Mouse (Mus musculus) stomach, embryonic 14.5 days (tissue): ENCODE results near the gene Eya2. TPM values are rescaled to one million over a fixed set of nuclear protein-coding genes. Genes with fewer than 3 reads are reported as not detected.

Experiments
- ATAC-seq: fragments of 200-750 bp; cut with Nextera tagmentation; 2 replicates; pipeline ENCODE4 v1.8.0; 2017; ENCODE audit warnings: low read depth, moderate TSS enrichment; ENCODE audit not compliant: insufficient number of reproducible peaks, insufficient read depth, low FRiP score
- H3K27ac ChIP-seq: fragments of 300-500 bp; sonication (generic); 2 replicates; pipeline ENCODE4 v1.5.1; 2014; ENCODE audit warnings: mild to moderate bottlenecking, low read length, moderate library complexity, mixed read lengths
- H3K27me3 ChIP-seq: fragments of 300-500 bp; sonication (generic); 2 replicates; pipeline ENCODE4 v1.6.1; 2014; ENCODE audit warnings: low read length, control low read depth, mixed read lengths; ENCODE audit not compliant: control insufficient read depth, insufficient read depth
- H3K36me3 ChIP-seq: fragments of 300-500 bp; sonication (generic); 2 replicates; pipeline ENCODE4 v1.6.1; 2014; ENCODE audit warnings: mild to moderate bottlenecking, control low read depth, low read length, moderate library complexity, mixed read lengths; ENCODE audit not compliant: control insufficient read depth, insufficient read depth
- H3K4me1 ChIP-seq: fragments of 300-500 bp; sonication (generic); 2 replicates; pipeline ENCODE4 v1.6.1; 2014; ENCODE audit warnings: low read length, control low read depth, mixed read lengths; ENCODE audit not compliant: control insufficient read depth, insufficient read depth
- H3K4me2 ChIP-seq: fragments of 300-500 bp; sonication (generic); replicated peaks from 2 replicates; pipeline ENCODE4 v1.6.1; 2014; ENCODE audit warnings: low read depth, low read length, control low read depth
- H3K4me3 ChIP-seq: fragments of 300-500 bp; sonication (generic); 2 replicates; pipeline ENCODE4 v1.5.1; 2014; ENCODE audit warnings: low read depth, low read length, control low read depth
- H3K9ac ChIP-seq: fragments of 300-500 bp; sonication (generic); replicated peaks from 2 replicates; pipeline ENCODE4 v1.6.1; 2014; ENCODE audit warnings: low read depth, mild to moderate bottlenecking, control low read depth, low read length, moderate library complexity, mixed read lengths
- H3K9me3 ChIP-seq: fragments of 300-500 bp; sonication (generic); 2 replicates; pipeline ENCODE4 v1.6.1; 2016; ENCODE audit warnings: low read depth, low read length, control low read depth; ENCODE audit not compliant: control insufficient read depth
- WGBS: fragments of 180-500 bp; shearing (Covaris S2); extraction: QIAGEN DNeasy Blood & Tissue Kit; methylation state at CpG from one replicate; pipeline ENCODE4 v1.1.7; 2014; 5-methylcytosine and 5-hydroxymethylcytosine counted together
- polyA plus RNA-seq: library from polyadenylated mRNA; unstranded; fragments of >200 nt; fragmentation: Nextera tagmentation; extraction: Ambion mirVana; gene quantifications from 2 replicates; pipeline ENCODE4 v1.2.1, GENCODE M21; 2014

Eya2 gene
- polyA plus RNA-seq, 1 experiment from 2014 or later: 15.4 TPM

DNA sequence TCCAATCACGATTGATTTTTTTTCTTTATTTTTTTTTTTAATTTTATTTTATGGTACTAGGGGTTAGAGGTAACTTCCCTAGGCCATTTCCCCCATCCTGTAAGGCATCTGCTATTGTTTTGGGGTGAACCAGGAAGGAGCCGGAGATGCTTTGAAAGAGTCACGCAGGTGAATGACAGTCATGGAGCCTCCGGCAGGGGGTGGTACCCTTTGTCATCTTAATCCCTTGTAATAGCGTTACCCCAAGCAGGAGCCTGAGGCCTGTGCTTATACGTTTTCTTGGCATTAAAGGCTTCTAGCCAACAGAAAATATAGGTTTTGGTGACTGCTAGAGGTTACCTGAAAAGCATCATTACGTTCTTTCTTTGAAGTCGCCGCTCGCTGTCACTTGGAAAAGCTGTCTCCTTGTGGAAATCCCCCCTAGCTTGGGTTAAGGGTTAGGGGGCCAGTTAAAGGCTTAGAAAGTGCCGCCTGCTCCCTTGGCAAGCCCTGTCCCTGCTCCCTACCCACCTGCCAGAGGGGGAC, 146.8 kb downstream of the Eya2 start:
- Histone ChIP-seq H3K9me3 (no peaks in the 10 kb centered on the region), H3K27ac (no peak overlapping the region), H3K9ac (no peak overlapping the region), H3K4me3 (no peak overlapping the region), H3K4me1 (peaks cover 11% of the 10 kb centered on the region; the same call in 1 of the 2 replicates), H3K36me3 (no peaks in the 10 kb centered on the region), H3K4me2 (no peak overlapping the region), H3K27me3 (0 out of 2 replicates have a peak, but pooled peaks cover 2% of the 10 kb centered on the region)
- WGBS: 17% methylated on average over 11 of the region's 11 CpGs
- no peak for ATAC-seq

GRCm38 (mm10) chr2:165742210-165742786, 147.5 kb downstream of the Eya2 start:
- no peak overlapping the region for H3K4me3 ChIP-seq
- 0 out of 2 replicates have a peak, but pooled peaks cover 2% of the 10 kb centered on the region for H3K27me3 ChIP-seq
- H3K27ac ChIP-seq: no peak overlapping the region
- H3K36me3 ChIP-seq: no peaks in the 10 kb centered on the region
- no peak for ATAC-seq
- H3K4me1 ChIP-seq: peaks cover 11% of the 10 kb centered on the region; the same call in 1 of the 2 replicates
- no peak overlapping the region for H3K4me2 ChIP-seq
- H3K9ac ChIP-seq: no peak overlapping the region
- no peaks in the 10 kb centered on the region for H3K9me3 ChIP-seq
- 34% methylated on average over 21 of the region's 21 CpGs for WGBS

- H3K36me3 ChIP-seq: no peaks in the 10 kb centered on the region
- peaks cover 15% of the 10 kb centered on the region; the same call in 1 of the 2 replicates for H3K4me1 ChIP-seq
- no peak overlapping the region for H3K27ac ChIP-seq
- H3K27me3 ChIP-seq: 0 out of 2 replicates have a peak, but pooled peaks cover 4% of the 10 kb centered on the region
- no peak overlapping the region for H3K4me2 ChIP-seq
- no peak overlapping the region for H3K4me3 ChIP-seq
- no peak overlapping the region for H3K9ac ChIP-seq
- ATAC-seq: 0 out of 2 replicates have a peak, but pooled peaks have one; percentile 53
- 71% methylated on average over 18 of the region's 18 CpGs for WGBS
- no peaks in the 10 kb centered on the region for H3K9me3 ChIP-seq
Measured at GRCm38 (mm10) chr2:165745306-165746098, 150.7 kb downstream of the Eya2 start.

GRCm38 (mm10) chr2:165747975-165748374, 153.1 kb downstream of the Eya2 start:
- no peaks in the 10 kb centered on the region for H3K9me3 ChIP-seq
- H3K4me2 ChIP-seq: no peak overlapping the region
- H3K27ac ChIP-seq: no peak overlapping the region
- no peak overlapping the region for H3K9ac ChIP-seq
- WGBS: 59% methylated on average over 7 of the region's 7 CpGs
- no peak overlapping the region for H3K4me3 ChIP-seq
- 0 out of 2 replicates have a peak, but pooled peaks cover 4% of the 10 kb centered on the region for H3K4me1 ChIP-seq
- no peaks in the 10 kb centered on the region for H3K36me3 ChIP-seq
- ATAC-seq: no peak
- 0 out of 2 replicates have a peak, but pooled peaks cover 4% of the 10 kb centered on the region for H3K27me3 ChIP-seq

DNA sequence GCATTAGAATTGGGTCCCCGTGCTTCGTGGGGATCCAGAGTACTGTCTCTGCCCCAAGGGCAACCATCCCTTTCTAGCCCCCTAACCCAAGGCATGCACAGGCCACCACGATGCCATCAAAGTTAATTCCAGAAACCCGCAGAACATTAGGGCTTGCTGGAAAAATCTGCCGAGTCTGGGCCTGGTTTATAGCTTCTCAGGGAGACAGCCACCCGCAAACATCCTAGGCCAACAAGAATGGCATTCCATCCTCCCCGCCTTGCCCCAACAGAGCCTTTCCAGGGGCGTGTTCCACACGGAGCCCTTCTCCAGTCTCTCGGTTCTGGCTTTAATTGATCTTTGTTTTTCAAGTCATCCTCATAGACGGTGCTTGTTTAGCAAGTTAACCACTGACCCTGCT, 153.6 kb downstream of the Eya2 start:
- 0 out of 2 replicates have a peak, but pooled peaks cover 4% of the 10 kb centered on the region for H3K4me1 ChIP-seq
- H3K9me3 ChIP-seq: no peaks in the 10 kb centered on the region
- H3K27ac ChIP-seq: no peak overlapping the region
- 0 out of 2 replicates have a peak, but pooled peaks cover 4% of the 10 kb centered on the region for H3K27me3 ChIP-seq
- no peaks in the 10 kb centered on the region for H3K36me3 ChIP-seq
- 15% methylated on average over 11 of the region's 11 CpGs for WGBS
- H3K4me3 ChIP-seq: no peak overlapping the region
- H3K4me2 ChIP-seq: no peak overlapping the region
- H3K9ac ChIP-seq: no peak overlapping the region
- no peak for ATAC-seq

DNA sequence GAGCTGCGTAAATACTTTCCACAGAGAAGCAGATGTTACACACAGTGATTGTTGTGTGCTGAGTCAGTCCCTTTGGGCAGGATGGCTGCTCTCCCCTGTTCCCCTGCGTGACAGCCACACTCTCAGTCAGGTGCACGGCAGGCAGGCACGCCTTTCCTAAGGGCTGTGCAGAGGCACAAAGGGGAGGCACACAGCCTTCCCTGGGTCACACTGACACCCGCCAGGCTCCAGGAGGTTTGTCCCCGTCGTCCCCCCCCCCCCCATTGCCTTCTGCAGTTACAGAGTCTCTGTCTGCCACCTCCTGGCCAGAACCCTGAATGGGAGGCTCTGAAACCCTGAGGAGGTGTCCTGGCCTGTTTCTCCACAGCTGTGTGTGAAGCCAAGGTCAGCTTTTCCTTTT, 156.2 kb downstream of the Eya2 start:
- Histone ChIP-seq H3K4me3 (no peak overlapping the region), H3K4me2 (no peak overlapping the region), H3K4me1 (0 out of 2 replicates have a peak, but pooled peaks cover 4% of the 10 kb centered on the region), H3K9ac (no peak overlapping the region), H3K27ac (no peak overlapping the region), H3K27me3 (0 out of 2 replicates have a peak, but pooled peaks cover 2% of the 10 kb centered on the region), H3K36me3 (no peaks in the 10 kb centered on the region), H3K9me3 (no peaks in the 10 kb centered on the region)
- no peak for ATAC-seq
- WGBS: 45% methylated on average over 7 of the region's 7 CpGs

GRCm38 (mm10) chr2:165752704-165753103, 157.9 kb downstream of the Eya2 start:
- no peak for ATAC-seq
- Histone ChIP-seq H3K9ac (no peak overlapping the region), H3K36me3 (no peaks in the 10 kb centered on the region), H3K4me3 (no peak overlapping the region), H3K4me2 (no peak overlapping the region), H3K9me3 (no peaks in the 10 kb centered on the region), H3K4me1 (0 out of 2 replicates have a peak, but pooled peaks cover 4% of the 10 kb centered on the region), H3K27ac (no peak overlapping the region), H3K27me3 (0 out of 2 replicates have a peak, but pooled peaks cover 2% of the 10 kb centered on the region)
- 76% methylated on average over 4 of the region's 4 CpGs for WGBS

DNA sequence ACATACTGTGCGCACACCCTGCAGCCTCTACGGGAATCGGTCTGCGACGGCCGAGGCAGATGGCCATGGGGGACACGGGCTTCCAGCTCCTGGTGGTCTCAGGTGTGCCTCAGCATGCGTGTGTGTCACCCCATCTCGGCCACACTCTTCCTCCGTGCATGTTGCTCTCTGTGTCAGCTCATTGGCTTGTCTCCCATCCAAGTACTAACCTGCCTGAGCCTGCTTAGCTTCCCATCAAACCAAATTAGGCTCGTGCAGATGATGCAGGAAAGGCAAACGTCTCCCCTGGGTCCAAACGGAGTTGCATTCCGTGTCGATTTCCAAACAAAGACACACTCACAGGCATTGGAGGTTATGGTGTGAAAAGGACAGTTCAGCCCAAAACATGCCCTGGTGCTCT, 163.0 kb downstream of the Eya2 start:
- Histone ChIP-seq H3K4me2 (no peak overlapping the region), H3K9me3 (no peaks in the 10 kb centered on the region), H3K27ac (no peak overlapping the region), H3K4me3 (no peak overlapping the region), H3K4me1 (no peaks in the 10 kb centered on the region), H3K36me3 (no peaks in the 10 kb centered on the region), H3K9ac (no peak overlapping the region), H3K27me3 (no peaks in the 10 kb centered on the region)
- WGBS: 73% methylated on average over 15 of the region's 15 CpGs
- ATAC-seq: no peak
